Mouse (Mus musculus) heart, embryonic 13.5 days (tissue): Measurements from ENCODE around the gene Unc5c. TPM values are rescaled to one million over a fixed set of nuclear protein-coding genes. Genes with fewer than 3 reads are reported as not detected.

Source experiments
- ATAC-seq: fragments of 200-750 bp; cut with Nextera tagmentation; 2 replicates; pipeline ENCODE4 v1.8.0; 2017; ENCODE audit warnings: moderate TSS enrichment; ENCODE audit not compliant: insufficient number of reproducible peaks, low FRiP score, low TSS enrichment; ENCODE audit errors: extremely low read depth
- H3K27ac ChIP-seq: fragments of 300-500 bp; sonication (generic); replicated peaks from 2 replicates; pipeline ENCODE4 v1.5.1; 2015; ENCODE audit warnings: moderate library complexity, mild to moderate bottlenecking, inconsistent platforms
- H3K27me3 ChIP-seq: fragments of 300-500 bp; sonication (generic); replicated peaks from 2 replicates; pipeline ENCODE4 v1.6.1; 2015; ENCODE audit warnings: mild to moderate bottlenecking, inconsistent platforms
- H3K36me3 ChIP-seq: fragments of 300-500 bp; sonication (generic); 2 replicates; pipeline ENCODE4 v1.6.1; 2015; ENCODE audit warnings: mild to moderate bottlenecking, inconsistent platforms
- H3K4me1 ChIP-seq: fragments of 300-500 bp; sonication (generic); 2 replicates; pipeline ENCODE4 v1.6.1; 2015; ENCODE audit warnings: inconsistent platforms
- H3K4me2 ChIP-seq: fragments of 300-500 bp; sonication (generic); 2 replicates; pipeline ENCODE4 v1.6.1; 2015; ENCODE audit warnings: inconsistent platforms, mild to moderate bottlenecking, moderate library complexity
- H3K4me3 ChIP-seq: fragments of 300-500 bp; sonication (generic); 2 replicates; pipeline ENCODE4 v1.5.1; 2015; ENCODE audit warnings: moderate library complexity, mild to moderate bottlenecking, inconsistent platforms
- H3K9ac ChIP-seq: fragments of 300-500 bp; sonication (generic); 2 replicates; pipeline ENCODE4 v1.6.1; 2015; ENCODE audit warnings: inconsistent platforms, mild to moderate bottlenecking, moderate library complexity
- H3K9me3 ChIP-seq: fragments of 300-500 bp; sonication (generic); 2 replicates; pipeline ENCODE4 v1.6.1; 2016; ENCODE audit warnings: inconsistent platforms
- WGBS: fragments of 180-500 bp; shearing (Covaris S2); methylation state at CpG from one replicate; pipeline ENCODE4 v1.1.7; 2015; ENCODE audit warnings: mixed read lengths; 5-methylcytosine and 5-hydroxymethylcytosine counted together
- polyA plus RNA-seq: library from polyadenylated mRNA; unstranded; fragments of >200 nt; fragmentation: Nextera tagmentation; extraction: Ambion mirVana; gene quantifications from 2 replicates; pipeline ENCODE4 v1.2.1, GENCODE M21; 2015

The Unc5c gene
- polyA plus RNA-seq, 1 experiment from 2014 or later: 4.8 TPM

GRCm38 (mm10) chr3:141659041-141659789 lies 194.2 kb downstream of the Unc5c start:
- ATAC-seq: no peak
- no peak overlapping the region for H3K9ac ChIP-seq
- peaks cover 6% of the 10 kb centered on the region; the same call in 1 of the 2 replicates for H3K4me1 ChIP-seq
- WGBS: 67% methylated on average over 3 of the region's 3 CpGs
- H3K27ac ChIP-seq: no peak overlapping the region
- H3K4me2 ChIP-seq: no peak overlapping the region
- H3K36me3 ChIP-seq: no peaks in the 10 kb centered on the region
- H3K4me3 ChIP-seq: no peak overlapping the region
- H3K9me3 ChIP-seq: no peaks in the 10 kb centered on the region
- no peaks in the 10 kb centered on the region for H3K27me3 ChIP-seq

- no peak for ATAC-seq
- 0 out of 2 replicates have a peak overlapping the region, but pooled peaks have one; percentile 22 for H3K4me2 ChIP-seq
These were observed 195.3 kb downstream of the Unc5c start for GRCm38 (mm10) chr3:141660065-141661062.

GRCm38 (mm10) chr3:141689113-141689512 lies 224.1 kb downstream of the Unc5c start:
- Histone ChIP-seq H3K9me3 (no peaks in the 10 kb centered on the region), H3K4me3 (no peak overlapping the region), H3K27me3 (no peaks in the 10 kb centered on the region), H3K4me2 (no peak overlapping the region), H3K36me3 (no peaks in the 10 kb centered on the region), H3K4me1 (no peaks in the 10 kb centered on the region), H3K9ac (no peak overlapping the region), H3K27ac (no peak overlapping the region)
- ATAC-seq: no peak
- WGBS: 62% methylated on average over 2 of the region's 2 CpGs

More at GRCm38 (mm10) chr3:141660065-141661062, 195.3 kb downstream of the Unc5c start:
- Histone ChIP-seq H3K9me3 (no peaks in the 10 kb centered on the region), H3K9ac (no peak overlapping the region), H3K27me3 (no peaks in the 10 kb centered on the region), H3K4me3 (no peak overlapping the region), H3K27ac (no peak overlapping the region), H3K4me1 (peaks cover 6% of the 10 kb centered on the region; the same call in 1 of the 2 replicates), H3K36me3 (no peaks in the 10 kb centered on the region)
- WGBS: 44% methylated on average over 15 of the region's 15 CpGs

GRCm38 (mm10) chr3:141690676-141691075 lies 225.7 kb downstream of the Unc5c start:
- no peak overlapping the region for H3K4me2 ChIP-seq
- no peaks in the 10 kb centered on the region for H3K4me1 ChIP-seq
- WGBS: 69% methylated on average over 1 of the region's 1 CpGs
- H3K9me3 ChIP-seq: no peaks in the 10 kb centered on the region
- no peak overlapping the region for H3K9ac ChIP-seq
- no peak overlapping the region for H3K27ac ChIP-seq
- H3K27me3 ChIP-seq: no peaks in the 10 kb centered on the region
- no peak for ATAC-seq
- no peaks in the 10 kb centered on the region for H3K36me3 ChIP-seq
- no peak overlapping the region for H3K4me3 ChIP-seq

- no peak overlapping the region for H3K9ac ChIP-seq
- H3K27me3 ChIP-seq: no peaks in the 10 kb centered on the region
- H3K4me1 ChIP-seq: no peaks in the 10 kb centered on the region
- no peak for ATAC-seq
- H3K27ac ChIP-seq: no peak overlapping the region
- 60% methylated on average over 3 of the region's 3 CpGs for WGBS
- H3K36me3 ChIP-seq: no peaks in the 10 kb centered on the region
- H3K4me2 ChIP-seq: no peak overlapping the region
- no peaks in the 10 kb centered on the region for H3K9me3 ChIP-seq
- no peak overlapping the region for H3K4me3 ChIP-seq
These were observed 226.4 kb downstream of the Unc5c start for GRCm38 (mm10) chr3:141691418-141691817.

- ATAC-seq: no peak
- H3K27ac ChIP-seq: no peak overlapping the region
These were observed 226.8 kb downstream of the Unc5c start for GRCm38 (mm10) chr3:141691846-141692245.

GRCm38 (mm10) chr3:141699177-141699576 lies 234.2 kb downstream of the Unc5c start:
- H3K9me3 ChIP-seq: no peaks in the 10 kb centered on the region

More at GRCm38 (mm10) chr3:141691846-141692245, 226.8 kb downstream of the Unc5c start:
- Histone ChIP-seq H3K4me2 (no peak overlapping the region), H3K36me3 (no peaks in the 10 kb centered on the region), H3K4me1 (no peaks in the 10 kb centered on the region), H3K27me3 (no peaks in the 10 kb centered on the region), H3K9ac (no peak overlapping the region), H3K4me3 (no peak overlapping the region), H3K9me3 (no peaks in the 10 kb centered on the region)
- 75% methylated on average over 3 of the region's 3 CpGs for WGBS

GRCm38 (mm10) chr3:141701381-141701909 lies 236.4 kb downstream of the Unc5c start:
- no peaks in the 10 kb centered on the region for H3K27me3 ChIP-seq
- H3K4me3 ChIP-seq: no peak overlapping the region
- no peaks in the 10 kb centered on the region for H3K4me1 ChIP-seq
- H3K4me2 ChIP-seq: no peak overlapping the region
- H3K27ac ChIP-seq: no peak overlapping the region
- no peaks in the 10 kb centered on the region for H3K36me3 ChIP-seq
- H3K9me3 ChIP-seq: no peaks in the 10 kb centered on the region
- no peak for ATAC-seq
- 56% methylated on average over 3 of the region's 3 CpGs for WGBS
- H3K9ac ChIP-seq: no peak overlapping the region

More at GRCm38 (mm10) chr3:141699177-141699576, 234.2 kb downstream of the Unc5c start:
- H3K4me1 ChIP-seq: no peaks in the 10 kb centered on the region
- H3K36me3 ChIP-seq: no peaks in the 10 kb centered on the region
- no peak for ATAC-seq
- H3K27ac ChIP-seq: no peak overlapping the region
- no peak overlapping the region for H3K4me2 ChIP-seq
- no peak overlapping the region for H3K9ac ChIP-seq
- H3K4me3 ChIP-seq: no peak overlapping the region
- no peaks in the 10 kb centered on the region for H3K27me3 ChIP-seq

- 80% methylated on average over 4 of the region's 4 CpGs for WGBS
- no peaks in the 10 kb centered on the region for H3K4me1 ChIP-seq
- no peak overlapping the region for H3K9ac ChIP-seq
- H3K4me3 ChIP-seq: no peak overlapping the region
- H3K27me3 ChIP-seq: no peaks in the 10 kb centered on the region
- ATAC-seq: no peak
- no peaks in the 10 kb centered on the region for H3K9me3 ChIP-seq
- no peak overlapping the region for H3K4me2 ChIP-seq
- no peaks in the 10 kb centered on the region for H3K36me3 ChIP-seq
- H3K27ac ChIP-seq: no peak overlapping the region
These were observed 246.6 kb downstream of the Unc5c start for GRCm38 (mm10) chr3:141711601-141712000.

- WGBS: 48% methylated on average over 4 of the region's 4 CpGs
- Histone ChIP-seq H3K36me3 (no peaks in the 10 kb centered on the region), H3K9me3 (no peaks in the 10 kb centered on the region), H3K4me2 (no peak overlapping the region), H3K27ac (no peak overlapping the region), H3K27me3 (no peaks in the 10 kb centered on the region), H3K4me3 (no peak overlapping the region), H3K4me1 (no peaks in the 10 kb centered on the region), H3K9ac (no peak overlapping the region)
- ATAC-seq: no peak
These were observed 251.4 kb downstream of the Unc5c start for GRCm38 (mm10) chr3:141716371-141716770.

GRCm38 (mm10) chr3:141719050-141719449 lies 254.0 kb downstream of the Unc5c start:
- Histone ChIP-seq H3K4me3 (no peak overlapping the region), H3K9me3 (no peaks in the 10 kb centered on the region), H3K4me1 (no peaks in the 10 kb centered on the region), H3K36me3 (no peaks in the 10 kb centered on the region), H3K4me2 (no peak overlapping the region), H3K27ac (no peak overlapping the region), H3K27me3 (no peaks in the 10 kb centered on the region), H3K9ac (no peak overlapping the region)
- WGBS: 75% methylated on average over 5 of the region's 5 CpGs
- ATAC-seq: no peak
